Mouse (Mus musculus): Measurements from ENCODE around the gene B3gnt8. TPM values are rescaled to one million over a fixed set of nuclear protein-coding genes. Genes with fewer than 3 reads are reported as not detected.

The B3gnt8 gene
- polyA plus RNA-seq, 1 experiment, result 12.5 TPM

DNA sequence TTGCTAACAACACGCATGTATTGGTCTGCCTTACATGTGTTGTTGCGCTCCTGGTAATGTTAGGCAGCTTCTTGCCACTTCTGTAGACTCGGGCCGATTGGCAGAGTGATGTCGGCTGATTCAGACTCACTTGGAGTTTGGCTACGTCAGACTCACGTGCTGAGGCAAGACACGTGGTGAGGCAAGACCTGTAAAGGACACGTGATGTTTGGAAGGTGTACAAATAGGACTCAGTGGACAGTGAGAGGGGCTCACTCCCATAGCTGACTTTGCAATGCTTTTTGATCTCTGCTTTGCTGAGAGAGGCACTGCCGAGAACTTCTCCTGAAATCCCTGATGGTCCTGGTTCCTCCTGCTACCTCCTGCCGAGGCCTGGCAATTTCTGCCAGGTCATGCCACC, 25.8 kb upstream of the B3gnt8 start:
- H3K27me3 ChIP-seq (replicated peaks), result peaks cover 8% of the 10 kb centered on the region
- TF ChIP-seq GATA1 (IDR thresholded peaks at IDR 0.05; ENCODE audit: borderline replicate concordance, low read length) (no peak), FLI1 (IDR thresholded peaks at IDR 0.05; ENCODE audit: low read length) (no peak)
- H3K4me3 ChIP-seq (replicated peaks), result no peak overlapping the region
- H3K36me3 ChIP-seq (replicated peaks; ENCODE audit: low read length), result no peaks in the 10 kb centered on the region
- H3K4me1 ChIP-seq, result peaks cover 19% of the 10 kb centered on the region
- no peaks in the 10 kb centered on the region for H3K9me3 ChIP-seq

DNA sequence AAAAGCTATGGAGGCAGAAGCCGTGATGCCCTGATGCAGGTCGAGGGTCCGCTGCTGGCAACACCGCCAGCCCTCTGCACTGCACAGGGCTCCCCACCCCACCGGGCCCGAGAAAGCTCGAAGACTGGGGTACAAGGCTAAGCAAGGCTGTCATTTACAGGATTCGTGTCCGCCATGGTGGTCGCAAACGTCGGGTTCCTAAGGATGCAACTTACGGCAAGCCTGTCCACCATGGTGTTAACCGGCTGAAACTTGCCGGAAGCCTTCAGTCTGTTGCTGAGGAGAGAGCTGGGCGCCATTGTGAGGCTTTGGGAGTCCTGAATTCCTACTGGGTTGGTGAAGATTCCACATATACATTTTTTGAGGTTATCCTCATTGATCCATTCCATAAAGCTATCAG, 25.1 kb upstream of the B3gnt8 start:
- no peaks in the 10 kb centered on the region for H3K9me3 ChIP-seq

DNA sequence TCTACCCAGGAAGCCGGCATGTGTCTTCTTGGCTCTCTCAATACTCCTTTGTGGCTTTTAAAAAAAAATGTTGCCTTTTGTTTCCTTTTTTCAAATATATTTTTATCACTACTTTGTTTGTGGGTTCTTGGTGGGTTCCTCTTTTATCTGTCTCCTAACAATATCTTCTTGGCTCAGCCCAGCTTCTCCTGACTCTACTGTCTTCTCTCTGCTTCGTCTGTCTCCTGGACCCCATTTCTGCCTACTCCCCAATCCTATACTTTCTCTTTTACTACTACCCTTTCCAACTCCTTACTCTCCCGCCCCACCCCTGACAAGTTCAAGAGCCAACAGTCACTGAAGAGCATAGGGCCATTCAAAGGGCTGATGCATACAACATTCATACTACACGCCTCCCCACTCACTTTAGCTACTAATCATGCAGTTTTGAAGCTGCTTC, 19.8 kb upstream of the B3gnt8 start:
- H3K27me3 ChIP-seq (replicated peaks), result no peaks in the 10 kb centered on the region
- no peaks in the 10 kb centered on the region for H3K36me3 ChIP-seq (replicated peaks; ENCODE audit: low read length)
- H3K9me3 ChIP-seq, result no peaks in the 10 kb centered on the region
- TF ChIP-seq GATA1 (IDR thresholded peaks at IDR 0.05; ENCODE audit: borderline replicate concordance, low read length) (no peak), FLI1 (IDR thresholded peaks at IDR 0.05; ENCODE audit: low read length) (no peak)
- peak overlapping the region; percentile 85 for H3K4me3 ChIP-seq (replicated peaks)
- peaks cover 59% of the 10 kb centered on the region for H3K4me1 ChIP-seq

More for the DNA sequence above, 25.1 kb upstream of the B3gnt8 start:
- H3K4me1 ChIP-seq, result peaks cover 24% of the 10 kb centered on the region
- H3K27me3 ChIP-seq (replicated peaks), result peaks cover 8% of the 10 kb centered on the region
- H3K4me3 ChIP-seq (replicated peaks), result no peak overlapping the region
- TF ChIP-seq GATA1 (IDR thresholded peaks at IDR 0.05; ENCODE audit: borderline replicate concordance, low read length) (no peak), FLI1 (IDR thresholded peaks at IDR 0.05; ENCODE audit: low read length) (no peak)
- H3K36me3 ChIP-seq (replicated peaks; ENCODE audit: low read length), result no peaks in the 10 kb centered on the region

DNA sequence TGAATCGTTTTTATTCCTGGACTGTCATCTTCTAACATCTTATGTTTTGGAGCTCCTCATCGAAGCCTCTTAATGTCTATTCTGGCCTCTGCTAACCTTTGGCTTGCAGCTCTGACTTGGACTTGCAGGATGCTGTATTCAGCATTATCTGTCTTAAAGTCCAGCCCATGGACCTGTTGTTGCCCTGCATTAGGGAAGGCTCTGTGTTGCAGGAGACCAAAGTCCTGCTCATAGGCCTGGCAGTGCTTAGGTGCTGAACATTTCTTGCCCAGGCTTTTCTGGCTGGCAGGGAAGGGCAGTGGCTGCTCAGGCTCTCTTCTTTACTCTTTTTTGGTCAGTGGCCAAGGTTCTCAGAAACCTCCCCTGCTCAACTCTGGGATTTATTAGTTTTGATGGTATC, 19.3 kb upstream of the B3gnt8 start:
- no peaks in the 10 kb centered on the region for H3K27me3 ChIP-seq (replicated peaks)
- no peaks in the 10 kb centered on the region for H3K36me3 ChIP-seq (replicated peaks; ENCODE audit: low read length)
- peak overlapping the region; percentile 53 for H3K4me3 ChIP-seq (replicated peaks)

DNA sequence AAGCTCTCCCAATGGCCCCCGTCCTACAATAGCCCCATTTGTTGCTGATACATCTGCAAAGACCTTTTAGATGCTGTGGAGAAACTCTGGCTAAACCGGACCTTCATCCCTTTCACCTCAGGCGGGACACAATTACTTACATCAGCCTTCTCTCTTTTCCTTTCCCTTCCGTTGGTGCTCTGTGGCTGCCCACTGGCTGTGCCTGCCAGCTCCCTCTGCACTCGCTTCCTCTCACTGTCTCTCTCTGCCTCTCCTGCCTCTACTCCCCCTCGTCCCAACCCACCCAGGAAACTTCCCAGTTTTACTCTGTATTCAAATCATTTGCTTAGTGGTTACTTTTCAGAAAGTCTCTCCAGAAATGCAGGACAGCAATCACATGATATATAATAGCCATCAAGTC, 16.4 kb upstream of the B3gnt8 start:
- H3K4me3 ChIP-seq (replicated peaks), result peak overlapping the region; percentile 71
- no peaks in the 10 kb centered on the region for H3K36me3 ChIP-seq (replicated peaks; ENCODE audit: low read length)
- H3K4me1 ChIP-seq, result peaks cover 57% of the 10 kb centered on the region
- H3K9me3 ChIP-seq, result no peaks in the 10 kb centered on the region
- no peaks in the 10 kb centered on the region for H3K27me3 ChIP-seq (replicated peaks)
- TF ChIP-seq FLI1 (IDR thresholded peaks at IDR 0.05; ENCODE audit: low read length), result no peak
- no peak for TF ChIP-seq GATA1 (IDR thresholded peaks at IDR 0.05; ENCODE audit: borderline replicate concordance, low read length)

More for the DNA sequence above, 19.3 kb upstream of the B3gnt8 start:
- Histone ChIP-seq H3K9me3 (no peaks in the 10 kb centered on the region), H3K4me1 (peaks cover 59% of the 10 kb centered on the region)
- no peak for TF ChIP-seq GATA1 (IDR thresholded peaks at IDR 0.05; ENCODE audit: borderline replicate concordance, low read length)
- TF ChIP-seq FLI1 (IDR thresholded peaks at IDR 0.05; ENCODE audit: low read length), result no peak

DNA sequence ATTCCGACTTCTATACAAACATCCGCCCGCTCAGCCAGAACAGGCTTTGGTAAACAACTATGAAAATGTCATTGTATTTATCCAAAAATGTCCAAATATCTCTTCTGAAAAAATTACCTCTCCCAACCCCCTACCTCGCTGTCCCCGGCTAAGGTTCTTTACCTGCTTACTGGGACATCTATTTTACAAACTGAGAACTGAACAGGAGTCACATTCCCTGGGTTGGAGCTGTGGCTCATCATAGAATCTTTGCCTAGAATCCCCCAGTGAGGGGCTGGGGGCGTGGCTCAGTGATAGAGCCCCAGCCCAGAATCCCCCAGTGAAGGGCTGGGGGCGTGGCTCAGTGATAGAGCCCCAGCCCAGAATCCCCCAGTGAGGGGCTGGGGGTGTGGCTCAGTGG, 15.0 kb upstream of the B3gnt8 start:
- Histone ChIP-seq H3K27me3 (replicated peaks) (no peaks in the 10 kb centered on the region), H3K4me3 (replicated peaks) (no peak overlapping the region)
- TF ChIP-seq GATA1 (IDR thresholded peaks at IDR 0.05; ENCODE audit: borderline replicate concordance, low read length) (no peak), FLI1 (IDR thresholded peaks at IDR 0.05; ENCODE audit: low read length) (no peak)

DNA sequence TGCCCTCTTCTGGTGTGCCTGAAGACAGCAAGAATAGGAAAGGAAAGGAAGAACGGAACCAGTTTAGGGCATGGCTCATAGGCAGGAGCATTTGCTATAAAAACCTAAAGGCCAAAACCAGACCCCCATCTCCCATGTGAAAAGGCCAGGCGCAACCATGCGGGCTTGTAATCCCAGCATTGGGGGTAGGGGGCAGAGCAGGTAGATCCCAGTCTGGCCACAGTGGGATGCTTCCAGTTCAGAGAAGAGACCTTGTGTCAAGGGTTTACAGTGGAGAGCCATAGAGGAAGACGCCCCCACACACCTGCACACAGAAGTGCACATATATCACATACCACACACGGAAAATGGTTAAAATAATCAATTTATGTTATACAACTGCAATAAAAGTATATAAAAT, 12.4 kb upstream of the B3gnt8 start:
- no peaks in the 10 kb centered on the region for H3K9me3 ChIP-seq
- no peaks in the 10 kb centered on the region for H3K36me3 ChIP-seq (replicated peaks; ENCODE audit: low read length)
- TF ChIP-seq FLI1 (IDR thresholded peaks at IDR 0.05; ENCODE audit: low read length) (no peak), GATA1 (IDR thresholded peaks at IDR 0.05; ENCODE audit: borderline replicate concordance, low read length) (no peak)
- H3K4me3 ChIP-seq (replicated peaks), result no peak overlapping the region
- peaks cover 49% of the 10 kb centered on the region for H3K4me1 ChIP-seq
- no peaks in the 10 kb centered on the region for H3K27me3 ChIP-seq (replicated peaks)

More for the DNA sequence above, 15.0 kb upstream of the B3gnt8 start:
- Histone ChIP-seq H3K4me1 (peaks cover 55% of the 10 kb centered on the region), H3K9me3 (no peaks in the 10 kb centered on the region), H3K36me3 (replicated peaks; ENCODE audit: low read length) (no peaks in the 10 kb centered on the region)

DNA sequence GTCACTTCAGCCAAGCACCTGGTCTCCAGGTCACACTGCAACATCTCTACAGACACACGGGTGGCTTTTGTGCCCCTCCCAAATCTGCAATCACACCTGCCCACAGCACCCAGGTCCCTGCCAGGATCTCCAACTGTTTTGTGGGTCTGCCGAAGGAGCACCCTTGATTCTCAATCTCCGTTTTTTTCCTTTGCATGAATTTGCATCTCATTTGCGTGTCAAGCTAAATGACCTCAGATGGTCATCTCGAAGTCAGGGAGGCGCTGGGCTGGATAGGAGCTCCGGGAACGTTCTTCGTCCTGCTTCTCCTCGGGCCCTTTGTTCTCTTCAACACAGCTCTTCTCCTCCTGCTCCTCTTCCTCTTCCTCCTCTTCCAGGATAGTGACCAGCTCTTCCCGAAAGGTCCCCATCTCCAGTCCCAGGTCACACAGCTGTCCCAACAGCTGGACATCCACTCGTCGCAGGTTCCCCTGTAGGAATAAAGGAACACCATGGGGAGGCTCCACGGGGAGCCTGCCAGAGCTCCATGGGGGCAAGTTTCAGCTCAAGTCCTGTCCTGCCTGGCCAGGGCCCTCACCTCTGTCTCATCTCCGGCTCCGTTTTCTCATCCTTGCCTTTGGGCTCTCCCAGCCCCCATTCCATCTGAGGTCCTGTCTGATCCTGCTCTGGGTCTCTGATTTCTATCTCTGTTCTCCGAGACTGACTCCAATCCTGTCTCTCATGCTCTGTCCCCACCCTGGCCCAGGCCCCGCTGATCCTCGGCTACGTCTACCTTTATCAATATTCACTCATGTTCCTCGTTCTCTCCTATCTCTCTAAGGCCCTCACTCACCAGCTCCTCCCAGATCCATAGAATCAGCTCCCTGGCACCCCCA, 11.4 kb upstream of the B3gnt8 start:
- H3K36me3 ChIP-seq (replicated peaks; ENCODE audit: low read length), result peaks cover under 1% of the 10 kb centered on the region
- no peak for TF ChIP-seq GATA1 (IDR thresholded peaks at IDR 0.05; ENCODE audit: borderline replicate concordance, low read length)
- no peak for TF ChIP-seq FLI1 (IDR thresholded peaks at IDR 0.05; ENCODE audit: low read length)
- no peaks in the 10 kb centered on the region for H3K9me3 ChIP-seq
- H3K4me3 ChIP-seq (replicated peaks), result no peak overlapping the region
- H3K27me3 ChIP-seq (replicated peaks), result no peaks in the 10 kb centered on the region
- H3K4me1 ChIP-seq, result peaks cover 46% of the 10 kb centered on the region

DNA sequence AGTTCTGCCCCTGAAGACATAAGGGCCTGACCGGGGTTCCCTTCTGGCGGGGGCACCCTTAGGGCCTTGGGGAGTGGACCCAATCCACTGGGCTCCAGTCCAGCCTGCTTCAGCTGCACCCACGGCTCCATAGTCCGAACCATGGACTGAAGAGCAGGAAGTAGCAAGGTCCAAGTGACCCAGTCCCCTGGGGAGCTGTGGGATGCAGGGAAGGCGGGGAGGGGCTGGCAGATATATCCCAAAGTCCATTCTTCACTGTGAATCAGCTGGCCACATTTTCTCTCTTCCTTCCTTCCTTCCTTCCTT, 10.8 kb upstream of the B3gnt8 start, which contains the start of gene Erich4:
TSS of gene Erich4 (minus strand) at position 187 of the 306 bp plus-strand sequence.
- H3K4me3 ChIP-seq (replicated peaks), result no peak within 1 kb of the TSS
- no peaks in the 10 kb centered on the region for H3K9me3 ChIP-seq
- TF ChIP-seq FLI1 (IDR thresholded peaks at IDR 0.05; ENCODE audit: low read length) (no peak), GATA1 (IDR thresholded peaks at IDR 0.05; ENCODE audit: borderline replicate concordance, low read length) (no peak)
- peaks cover 43% of the 10 kb centered on the region for H3K4me1 ChIP-seq
- no peaks in the 10 kb centered on the region for H3K27me3 ChIP-seq (replicated peaks)
- H3K36me3 ChIP-seq (replicated peaks; ENCODE audit: low read length), result peaks cover 3% of the 10 kb centered on the region

DNA sequence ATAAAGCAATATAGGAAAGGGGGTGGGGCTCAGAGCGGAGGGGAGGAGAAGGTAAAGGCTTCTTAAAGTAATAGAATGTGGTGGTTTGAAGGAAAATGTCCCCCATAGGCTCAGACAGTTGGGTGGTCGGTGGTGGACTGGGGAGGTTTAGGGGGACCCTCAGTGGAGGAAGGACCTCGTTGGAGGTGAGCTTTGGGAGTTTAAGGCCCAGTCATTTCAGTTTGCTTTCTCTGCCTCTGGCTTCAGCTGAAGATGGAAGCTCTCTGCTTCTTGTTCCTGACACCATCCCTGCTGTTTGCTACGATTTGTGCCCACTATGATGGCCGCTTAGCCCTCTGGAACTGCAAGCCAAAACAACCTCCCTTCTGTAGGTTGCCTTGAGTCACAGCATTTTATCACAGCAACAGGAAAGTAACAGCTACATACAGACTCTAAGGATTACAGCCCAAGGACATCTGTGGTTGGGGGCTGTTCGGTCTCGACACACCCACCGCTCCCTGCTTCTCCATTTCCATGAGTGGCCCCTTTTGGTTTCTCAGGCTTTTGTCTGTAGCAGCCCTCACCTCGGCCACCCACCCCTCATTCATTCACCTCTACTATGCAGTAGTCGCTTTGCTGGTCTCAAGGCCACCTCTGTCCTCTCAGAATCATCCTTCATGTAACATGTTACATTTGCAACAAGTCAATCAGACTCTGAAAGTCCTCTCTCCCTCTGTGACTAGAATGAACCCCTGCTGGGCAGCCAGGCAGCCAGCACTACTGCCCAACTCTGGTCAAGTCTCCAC, 8.9 kb upstream of the B3gnt8 start:
- no peak for TF ChIP-seq GATA1 (IDR thresholded peaks at IDR 0.05; ENCODE audit: borderline replicate concordance, low read length)
- no peak for TF ChIP-seq FLI1 (IDR thresholded peaks at IDR 0.05; ENCODE audit: low read length)
- H3K4me1 ChIP-seq, result peaks cover 36% of the 10 kb centered on the region
- H3K36me3 ChIP-seq (replicated peaks; ENCODE audit: low read length), result peaks cover 22% of the 10 kb centered on the region
- H3K9me3 ChIP-seq, result no peaks in the 10 kb centered on the region
- H3K4me3 ChIP-seq (replicated peaks), result no peak overlapping the region
- no peaks in the 10 kb centered on the region for H3K27me3 ChIP-seq (replicated peaks)
